In genomic region chr7:64805100-64805499, GRCm38 (mm10) we compare ENCODE assay signal across 18 mouse cellular contexts.
"Had no signal": no experiment of that assay in that cellular context is flagged by ENCODE, and none has a peak within 500 bp of the region (broad histone marks: within the 10 kb centered on the region; RNA-seq: fewer than 3 reads in every experiment).

No protein-coding gene starts in this region.

- H3K4me1 ChIP-seq: liver, embryonic 13.5 days had no signal

- H3K27me3 ChIP-seq: liver, embryonic 13.5 days; neural tube, embryonic 12.5 days had no signal

- H3K4me2 ChIP-seq: liver, embryonic 13.5 days; midbrain, embryonic 11.5 days; neural tube, embryonic 12.5 days had no signal

- H3K9ac ChIP-seq: liver, embryonic 13.5 days; neural tube, embryonic 12.5 days had no signal

- H3K36me3 ChIP-seq: liver, embryonic 13.5 days; neural tube, embryonic 12.5 days had no signal

- H3K4me3 ChIP-seq: left cerebral cortex, adult 2 months; liver, embryonic 13.5 days; neural tube, embryonic 12.5 days had no signal

- H3K27ac ChIP-seq: left cerebral cortex, adult 2 months; liver, embryonic 13.5 days; neural tube, embryonic 12.5 days; stomach, postnatal 0 days had no signal

- H3K9me3 ChIP-seq: liver, embryonic 13.5 days; neural tube, embryonic 12.5 days had no signal

- DNase-seq: kidney, postnatal 10 days; kidney, postnatal 36 days; layer of hippocampus, postnatal 36 days; liver, embryonic 13.5 days; lung, adult 2 months; lung, postnatal 14 days; lung, postnatal 4 days; midbrain, embryonic 14.5 days; right cerebral cortex, adult 18-20 months; right cerebral cortex, postnatal 14 days; right cerebral cortex, postnatal 4 days; thymus, adult 2 months; thymus, postnatal 14 days; thymus, postnatal 4 days had no signal
